Mouse (Mus musculus): Measurements from ENCODE around the gene Fgfr2. TPM values are rescaled to one million over a fixed set of nuclear protein-coding genes. Genes with fewer than 3 reads are reported as not detected.

Fgfr2 gene
- polyA plus RNA-seq, 1 experiment: 114 TPM

DNA sequence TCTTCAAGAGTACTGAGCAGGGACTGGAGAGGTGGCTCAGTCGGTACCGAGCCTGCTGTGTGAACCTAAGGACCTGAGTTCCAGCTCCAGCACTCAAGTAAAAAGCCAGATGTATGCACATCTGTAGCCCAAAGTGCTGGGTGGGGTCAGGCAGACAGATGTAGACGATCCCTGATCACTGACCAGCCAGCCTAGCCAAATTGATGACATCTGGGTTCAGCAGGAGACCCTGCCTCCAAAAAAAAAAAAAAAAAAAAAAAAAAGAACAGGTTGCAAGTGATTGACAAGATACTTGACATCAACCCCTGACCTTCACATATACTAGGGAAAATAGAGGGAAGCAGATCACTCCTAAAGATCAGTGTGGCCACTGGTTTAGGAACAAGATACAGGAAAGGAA is 2334.2 kb downstream of the Fgfr2 start:
- 90% methylated on average over 3 of the region's 3 CpGs for WGBS
- DNase-seq: no peak
- H3K4me1 ChIP-seq (ENCODE audit: control insufficient read depth, insufficient read depth, low read length): no peaks in the 10 kb centered on the region; the same call in 1 of the 2 replicates
- no peak overlapping the region for H3K4me3 ChIP-seq (replicated peaks; ENCODE audit: extremely low read depth, low read depth, low read length)
- TF ChIP-seq POLR2A (IDR thresholded peaks at IDR 0.05; ENCODE audit: borderline replicate concordance, extremely low read depth, low read depth, low read length) (no peak), CTCF (IDR thresholded peaks at IDR 0.05; ENCODE audit: insufficient read depth, low read length) (no peak)

DNA sequence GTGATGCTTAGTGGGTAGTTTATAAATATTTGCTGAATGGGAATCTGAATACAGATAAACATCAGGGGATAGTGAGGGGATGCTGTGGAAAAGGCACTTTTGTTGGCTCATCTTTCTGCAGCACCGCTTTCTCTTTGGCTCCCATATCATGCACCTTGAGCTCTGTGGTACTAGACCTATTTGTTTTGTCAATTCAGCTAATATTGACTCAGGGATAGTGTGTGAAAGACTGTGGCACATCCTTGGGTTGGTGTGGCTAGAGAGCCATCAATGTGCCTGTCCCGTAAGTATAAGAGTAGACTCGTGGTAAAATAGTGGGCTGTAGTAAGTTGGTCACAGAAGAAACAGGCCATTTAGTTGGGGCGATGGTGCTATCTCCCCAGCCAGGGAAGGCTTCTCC is 2335.6 kb downstream of the Fgfr2 start:
- WGBS: 88% methylated on average over 4 of the region's 4 CpGs
- H3K4me3 ChIP-seq (replicated peaks; ENCODE audit: extremely low read depth, low read depth, low read length): no peak overlapping the region
- no peaks in the 10 kb centered on the region; the same call in 1 of the 2 replicates for H3K4me1 ChIP-seq (ENCODE audit: control insufficient read depth, insufficient read depth, low read length)
- TF ChIP-seq CTCF (IDR thresholded peaks at IDR 0.05; ENCODE audit: insufficient read depth, low read length) (no peak), POLR2A (IDR thresholded peaks at IDR 0.05; ENCODE audit: borderline replicate concordance, extremely low read depth, low read depth, low read length) (no peak)
- DNase-seq: no peak

GRCm38 (mm10) chr7:130786708-130787107 is 2336.4 kb downstream of the Fgfr2 start:
- no peak for TF ChIP-seq CTCF (IDR thresholded peaks at IDR 0.05; ENCODE audit: insufficient read depth, low read length)
- no peak for TF ChIP-seq POLR2A (IDR thresholded peaks at IDR 0.05; ENCODE audit: borderline replicate concordance, extremely low read depth, low read depth, low read length)
- DNase-seq: no peak
- 62% methylated on average over 5 of the region's 5 CpGs for WGBS
- Histone ChIP-seq H3K4me3 (replicated peaks; ENCODE audit: extremely low read depth, low read depth, low read length) (no peak overlapping the region), H3K4me1 (ENCODE audit: control insufficient read depth, insufficient read depth, low read length) (no peaks in the 10 kb centered on the region; the same call in 1 of the 2 replicates)

GRCm38 (mm10) chr7:130785923-130786575 is 2337.1 kb downstream of the Fgfr2 start:
- 55% methylated on average over 12 of the region's 12 CpGs for WGBS
- DNase-seq: no peak
- Histone ChIP-seq H3K4me3 (replicated peaks; ENCODE audit: extremely low read depth, low read depth, low read length) (no peak overlapping the region), H3K4me1 (ENCODE audit: control insufficient read depth, insufficient read depth, low read length) (no peaks in the 10 kb centered on the region; the same call in 1 of the 2 replicates)
- no peak for TF ChIP-seq POLR2A (IDR thresholded peaks at IDR 0.05; ENCODE audit: borderline replicate concordance, extremely low read depth, low read depth, low read length)

GRCm38 (mm10) chr7:130782501-130783050 is 2340.6 kb downstream of the Fgfr2 start:
- no peak for TF ChIP-seq CTCF (IDR thresholded peaks at IDR 0.05; ENCODE audit: insufficient read depth, low read length)
- TF ChIP-seq POLR2A (IDR thresholded peaks at IDR 0.05; ENCODE audit: borderline replicate concordance, extremely low read depth, low read depth, low read length): no peak
- WGBS: 72% methylated on average over 5 of the region's 5 CpGs
- DNase-seq: no peak
- no peak overlapping the region for H3K4me3 ChIP-seq (replicated peaks; ENCODE audit: extremely low read depth, low read depth, low read length)
- no peaks in the 10 kb centered on the region; the same call in 1 of the 2 replicates for H3K4me1 ChIP-seq (ENCODE audit: control insufficient read depth, insufficient read depth, low read length)

GRCm38 (mm10) chr7:130780866-130781419 is 2342.2 kb downstream of the Fgfr2 start:
- H3K4me3 ChIP-seq (replicated peaks; ENCODE audit: extremely low read depth, low read depth, low read length): no peak overlapping the region
- 58% methylated on average over 5 of the region's 5 CpGs for WGBS
- no peaks in the 10 kb centered on the region for H3K4me1 ChIP-seq (ENCODE audit: control insufficient read depth, insufficient read depth, low read length)
- TF ChIP-seq POLR2A (IDR thresholded peaks at IDR 0.05; ENCODE audit: borderline replicate concordance, extremely low read depth, low read depth, low read length) (no peak), CTCF (IDR thresholded peaks at IDR 0.05; ENCODE audit: insufficient read depth, low read length) (no peak)
- DNase-seq: no peak

DNA sequence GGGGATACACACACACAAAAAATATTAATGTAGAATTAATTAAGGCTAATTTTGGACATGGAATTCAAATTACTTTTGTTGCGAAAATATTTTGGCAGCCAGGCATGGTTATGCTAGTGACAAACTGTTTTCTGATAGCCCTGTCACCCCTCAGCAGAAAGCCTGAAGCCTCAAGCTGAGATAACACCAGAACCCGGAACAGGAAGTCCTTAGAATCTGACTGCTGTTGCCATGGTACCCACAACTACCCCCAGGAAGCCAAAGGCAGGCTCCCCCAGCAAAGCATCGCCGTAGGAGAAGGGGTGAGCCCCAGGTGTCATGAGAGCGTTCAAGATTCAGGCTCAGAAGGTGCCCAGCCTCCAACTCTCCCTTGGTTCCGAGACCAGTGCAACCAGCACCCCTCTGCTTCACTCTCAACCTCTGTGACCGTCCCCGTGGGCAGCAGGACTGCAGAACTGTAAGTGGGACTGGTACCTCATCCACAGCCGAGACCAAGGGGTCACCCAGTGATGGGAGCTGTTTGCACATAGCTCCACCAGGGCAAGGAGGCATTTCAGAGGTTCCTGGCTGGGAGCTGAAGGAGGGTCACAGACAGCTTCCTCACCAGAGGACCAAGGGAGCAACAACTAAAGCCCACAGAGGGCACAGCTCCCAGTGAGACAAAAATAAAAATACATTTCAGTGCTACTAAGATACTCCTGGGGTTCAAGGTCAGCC is 2349.1 kb downstream of the Fgfr2 start, which contains the start of gene Btbd16:
Gene Btbd16 (plus strand): TSS at position 156 of the 717 bp plus-strand sequence.
- DNase-seq: no peak
- Histone ChIP-seq H3K4me1 (ENCODE audit: control insufficient read depth, insufficient read depth, low read length) (no peaks in the 10 kb centered on the region), H3K4me3 (replicated peaks; ENCODE audit: extremely low read depth, low read depth, low read length) (no peak within 1 kb of the TSS)
- TF ChIP-seq CTCF (IDR thresholded peaks at IDR 0.05; ENCODE audit: insufficient read depth, low read length) (no peak), POLR2A (IDR thresholded peaks at IDR 0.05; ENCODE audit: borderline replicate concordance, extremely low read depth, low read depth, low read length) (no peak)
- WGBS: 43% methylated on average over 9 of the region's 9 CpGs

DNA sequence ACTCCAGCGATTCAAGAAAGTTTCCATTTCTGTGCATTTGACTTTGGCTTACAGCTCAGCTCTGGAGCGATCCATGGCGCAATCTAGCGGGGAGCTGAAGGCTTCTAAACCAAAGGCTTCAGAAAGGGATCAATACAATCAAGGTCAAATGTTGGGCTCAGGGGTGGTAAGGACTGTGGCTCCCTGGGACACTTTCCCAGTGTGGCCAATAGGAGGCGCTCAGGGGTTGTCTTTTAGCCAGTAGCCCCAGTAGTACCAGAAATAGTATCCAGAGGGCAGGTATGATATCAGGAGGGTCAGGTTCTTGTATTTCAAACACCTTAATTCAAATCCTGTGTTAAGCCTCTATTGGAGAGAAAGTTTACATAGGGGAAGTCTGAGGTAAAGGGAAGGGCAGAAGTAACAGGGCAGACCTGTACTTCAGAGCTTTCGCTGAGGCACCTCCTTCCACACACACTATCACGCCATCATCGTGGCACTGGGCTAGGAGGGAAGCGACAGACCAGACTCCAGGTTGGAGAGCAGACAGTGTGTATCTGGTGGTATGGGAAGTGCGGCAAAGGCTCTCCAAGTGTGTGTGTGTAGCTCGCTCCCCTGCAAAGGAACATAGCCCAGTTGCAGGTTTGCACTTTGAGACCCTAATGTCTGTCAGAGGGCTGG is 2349.8 kb downstream of the Fgfr2 start:
- H3K4me3 ChIP-seq (replicated peaks; ENCODE audit: extremely low read depth, low read depth, low read length): no peak overlapping the region
- H3K4me1 ChIP-seq (ENCODE audit: control insufficient read depth, insufficient read depth, low read length): no peaks in the 10 kb centered on the region
- WGBS: 66% methylated on average over 11 of the region's 11 CpGs
- TF ChIP-seq POLR2A (IDR thresholded peaks at IDR 0.05; ENCODE audit: borderline replicate concordance, extremely low read depth, low read depth, low read length): no peak
- peak; percentile 64 for TF ChIP-seq CTCF (IDR thresholded peaks at IDR 0.05; ENCODE audit: insufficient read depth, low read length)
- DNase-seq: peak; percentile 49

DNA sequence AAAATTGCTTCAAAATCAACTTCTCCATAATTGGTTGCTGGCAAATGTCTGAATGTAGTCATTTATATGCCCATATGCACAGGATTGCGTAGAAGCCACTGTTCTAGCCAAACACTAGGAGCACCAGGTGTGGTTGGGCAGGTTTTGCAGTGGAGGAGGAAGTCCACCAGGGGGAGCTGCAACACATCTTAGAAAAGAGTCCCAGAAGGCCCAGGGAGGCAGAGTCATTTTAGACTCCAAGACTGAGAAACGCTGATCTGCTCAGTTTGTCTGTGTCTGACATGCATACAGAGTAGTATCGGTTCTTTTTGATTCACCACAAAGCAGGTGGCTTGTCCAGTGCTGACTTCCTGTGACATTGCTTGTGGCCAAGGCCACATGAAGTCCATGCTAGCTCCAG is 2352.4 kb downstream of the Fgfr2 start:
- DNase-seq: peak; percentile 77
- H3K4me3 ChIP-seq (replicated peaks; ENCODE audit: extremely low read depth, low read depth, low read length): no peak overlapping the region
- WGBS: 20% methylated on average over 3 of the region's 3 CpGs
- peak; percentile 85 for TF ChIP-seq CTCF (IDR thresholded peaks at IDR 0.05; ENCODE audit: insufficient read depth, low read length)
- TF ChIP-seq POLR2A (IDR thresholded peaks at IDR 0.05; ENCODE audit: borderline replicate concordance, extremely low read depth, low read depth, low read length): no peak
- H3K4me1 ChIP-seq (ENCODE audit: control insufficient read depth, insufficient read depth, low read length): no peaks in the 10 kb centered on the region
